Mouse (Mus musculus) gastrocnemius, postnatal 10 days (tissue): ENCODE results near the gene Ptgr2. TPM values are rescaled to one million over a fixed set of nuclear protein-coding genes. Genes with fewer than 3 reads are reported as not detected.
A peak's percentile ranks its signal among the peaks of the same experiment; 100 is the strongest.
"Not testable (repeated sequence)": the region's sequence is repeated elsewhere in the genome, so short reads cannot be mapped to it uniquely, and the experiment has no call there.

Experiments
- DNase-seq: peaks from one replicate; pipeline ENCODE4 v3.0.0; 2021; ENCODE audit warnings: mixed read lengths
- total RNA-seq, 2 experiments: library from RNA; stranded (reverse); gene quantifications; 2 replicates each; pipeline ENCODE4 v1.2.3; 2021

Gene Ptgr2
- total RNA-seq, 2 experiments from 2014 or later, result 65.1 to 68.1 TPM

DNA sequence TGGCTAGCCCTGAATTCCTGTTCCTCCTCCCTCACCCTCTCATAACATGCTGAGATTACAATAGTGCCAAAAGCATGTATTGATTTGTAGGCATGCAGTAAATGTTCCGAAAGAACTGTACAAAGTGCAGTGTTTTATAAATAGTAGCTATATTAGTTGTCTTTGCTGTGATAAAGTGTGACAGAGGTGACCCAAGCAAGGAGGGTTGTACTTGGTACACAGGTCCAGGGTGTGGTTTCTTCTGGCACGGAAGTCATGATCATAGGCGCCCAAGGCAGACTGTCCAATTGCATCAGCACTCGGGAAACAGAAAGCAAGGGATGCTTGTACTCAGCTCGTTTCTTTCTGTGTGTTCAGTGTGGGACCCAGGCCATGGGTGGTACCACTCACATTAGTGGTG, 19.1 kb downstream of the Ptgr2 start:
- DNase-seq, result no peak

DNA sequence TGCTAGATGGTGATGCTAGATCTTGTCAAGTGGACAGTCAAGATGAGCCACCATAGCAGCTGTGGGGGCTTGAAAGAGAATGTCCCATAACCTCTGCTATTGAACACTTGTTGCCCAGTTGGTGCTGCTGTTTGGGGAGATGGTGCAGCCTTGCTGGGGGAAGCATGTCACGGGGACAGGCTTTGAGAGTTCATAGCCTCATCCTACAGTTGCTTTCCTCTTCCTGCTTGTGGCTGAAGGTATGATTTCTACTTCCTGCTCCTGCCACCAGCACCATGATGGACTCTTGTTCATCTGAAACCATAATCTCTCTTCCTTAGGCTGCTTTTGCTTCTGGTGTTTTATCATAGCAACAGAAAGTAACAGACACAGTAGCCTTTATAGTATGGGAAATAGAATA, 19.5 kb downstream of the Ptgr2 start:
- no peak for DNase-seq

DNA sequence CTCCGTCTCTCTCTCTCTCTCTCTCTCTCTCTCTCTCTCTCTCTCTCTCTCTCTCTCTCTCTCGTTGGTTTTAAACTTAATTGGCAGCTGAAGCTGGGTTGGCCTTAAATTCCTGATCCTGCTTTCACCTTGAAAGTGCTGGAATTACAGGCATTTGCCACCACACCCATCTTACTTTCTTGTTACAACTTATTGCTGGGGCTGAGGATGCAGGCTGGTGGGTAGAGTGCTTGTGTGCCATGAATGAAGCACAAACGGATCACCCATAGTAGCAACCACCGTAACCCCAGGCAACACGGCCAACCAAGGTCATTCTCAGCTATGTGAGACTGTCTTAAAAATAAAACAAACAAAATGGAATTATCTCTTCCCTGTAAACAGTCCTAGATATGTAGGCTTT, 26.3 kb downstream of the Ptgr2 start:
- DNase-seq, result no peak

DNA sequence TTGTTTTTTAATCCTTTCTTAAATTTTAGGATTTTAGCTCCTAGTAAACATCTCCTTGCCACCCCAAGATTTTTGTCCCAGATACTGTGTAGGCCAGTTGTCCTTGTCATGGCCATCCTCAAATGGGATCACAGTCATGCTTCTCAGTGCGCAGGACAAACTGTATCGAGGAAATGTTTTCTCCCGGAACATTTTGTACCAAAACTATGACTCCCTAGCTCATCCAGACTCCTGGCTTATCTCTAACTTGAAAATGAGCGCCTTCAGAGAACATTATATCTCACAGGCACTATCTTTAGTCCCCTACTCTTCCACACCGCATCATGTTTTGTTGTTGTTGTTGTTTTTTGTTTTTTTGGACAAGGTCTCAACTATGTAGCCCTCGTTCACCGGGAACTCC, 31.0 kb downstream of the Ptgr2 start:
- no peak for DNase-seq

DNA sequence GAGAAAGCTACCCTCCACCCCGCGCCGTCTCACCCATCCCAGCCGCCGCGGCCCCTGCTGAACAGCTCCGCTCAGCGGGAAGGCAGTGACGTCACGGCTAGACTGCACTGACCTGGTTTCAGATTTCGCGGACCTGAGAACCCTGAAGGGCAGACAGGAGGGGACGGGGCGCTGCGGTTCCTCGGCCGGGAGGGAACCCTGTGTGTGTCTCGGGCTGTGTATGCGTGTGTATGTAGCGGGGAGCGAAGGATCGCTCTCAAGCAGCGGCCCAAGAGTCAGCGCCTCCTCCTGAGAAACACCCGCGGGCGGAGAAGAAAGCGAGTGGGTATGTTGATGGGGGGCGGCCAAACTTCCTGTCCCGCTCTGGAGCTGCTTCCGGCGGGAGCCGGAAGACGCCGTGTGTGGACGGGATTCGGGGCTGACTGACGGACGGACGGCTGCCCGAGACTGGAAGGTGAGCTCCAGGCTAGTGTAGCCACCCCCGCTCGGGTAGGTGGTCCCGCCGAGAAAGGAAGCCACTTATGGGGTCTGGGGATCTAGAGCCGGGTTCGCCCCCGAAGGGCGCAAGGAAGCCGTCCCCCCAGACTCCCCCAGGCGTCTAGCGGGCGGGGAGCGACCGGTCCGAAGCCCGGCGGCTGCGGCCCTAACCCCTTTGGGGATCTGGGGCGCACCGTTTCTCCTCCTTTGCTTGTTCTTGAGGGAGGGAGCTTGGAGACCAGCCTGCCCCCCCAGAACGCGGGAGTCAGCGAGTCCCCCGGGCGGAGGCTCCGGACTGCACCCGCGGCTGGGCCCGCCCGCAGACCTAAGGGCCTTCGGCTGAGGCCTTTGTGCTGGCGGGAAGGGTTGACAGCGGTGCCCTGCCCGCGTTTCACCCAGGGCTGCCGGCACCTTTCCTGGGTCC, 31.9 kb downstream of the Ptgr2 start, which contains the start of gene Zfp410:
Gene Zfp410, plus strand, starts transcription at position 132 of the 901 bp plus-strand sequence.
- peak; percentile 83 for DNase-seq

DNA sequence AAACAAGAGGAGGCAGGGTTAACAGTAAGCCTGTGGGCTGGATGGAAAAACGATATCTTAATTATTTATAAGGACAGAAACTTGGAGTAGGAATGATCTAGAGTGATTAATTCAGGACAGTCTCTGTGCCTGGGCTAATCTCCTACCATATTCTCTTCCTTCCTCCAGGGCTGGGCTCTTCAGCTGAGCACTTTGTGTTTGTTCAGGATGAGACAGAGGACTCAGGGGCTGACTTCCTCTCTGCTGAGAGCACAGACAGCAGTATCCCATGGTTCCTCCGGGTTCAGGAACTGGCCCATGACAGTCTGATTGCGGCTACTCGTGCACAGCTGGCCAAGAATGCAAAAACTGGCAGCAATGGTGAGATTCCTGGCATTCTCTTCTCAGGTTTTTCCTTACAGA, 42.1 kb downstream of the Ptgr2 start:
- DNase-seq, result no peak

DNA sequence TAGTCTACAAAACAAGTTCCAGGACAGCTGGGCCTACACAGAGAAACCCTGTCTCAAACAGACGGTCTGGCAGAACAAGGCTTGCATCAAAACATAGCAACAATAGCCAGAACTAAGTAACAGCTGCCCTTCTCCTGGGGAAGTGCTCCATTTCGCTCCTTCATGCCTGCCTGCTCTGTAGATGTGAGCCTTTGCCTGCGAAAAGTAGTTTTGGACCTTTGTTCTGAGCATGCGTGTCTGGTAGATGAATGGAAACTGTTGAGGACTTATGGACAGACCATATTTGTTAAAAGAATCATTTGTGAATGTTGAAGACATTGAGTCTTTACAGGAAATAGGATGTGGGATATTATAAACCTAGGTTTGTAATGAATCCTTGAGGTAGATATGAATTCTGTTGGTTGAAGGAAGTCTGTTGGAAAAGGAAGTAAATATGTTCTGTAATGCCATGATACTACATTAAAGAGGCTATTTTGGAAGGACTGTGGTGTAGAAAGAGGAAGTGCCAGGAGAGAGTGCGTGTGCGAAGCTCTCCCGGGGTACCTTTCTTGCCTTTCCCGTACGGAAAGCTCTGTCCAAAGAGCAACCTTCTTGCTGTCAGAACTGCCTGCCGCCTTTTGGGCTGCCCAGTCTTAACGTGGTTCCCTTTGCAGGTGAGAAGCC, 52.1 kb downstream of the Ptgr2 start:
- no peak for DNase-seq

DNA sequence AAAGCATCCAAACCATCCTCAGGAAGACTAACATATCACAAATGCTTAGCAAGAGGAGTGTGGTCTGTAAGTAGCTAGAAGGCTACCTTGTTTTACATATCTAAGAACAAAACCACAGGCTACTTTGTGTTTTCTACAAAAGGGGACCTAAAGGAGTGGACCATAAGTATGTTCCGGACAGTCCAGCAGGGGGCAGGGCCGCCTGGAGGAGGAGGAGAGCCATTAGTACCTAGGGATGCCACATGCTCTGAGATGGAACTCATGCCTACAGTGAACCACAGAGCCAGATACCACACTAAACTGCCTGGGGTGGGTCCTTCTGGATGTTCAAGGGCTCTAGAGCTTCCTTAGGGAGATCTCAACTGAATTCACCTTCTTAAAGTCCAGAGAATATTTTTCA, 62.2 kb downstream of the Ptgr2 start:
- DNase-seq, result peak; percentile 15

DNA sequence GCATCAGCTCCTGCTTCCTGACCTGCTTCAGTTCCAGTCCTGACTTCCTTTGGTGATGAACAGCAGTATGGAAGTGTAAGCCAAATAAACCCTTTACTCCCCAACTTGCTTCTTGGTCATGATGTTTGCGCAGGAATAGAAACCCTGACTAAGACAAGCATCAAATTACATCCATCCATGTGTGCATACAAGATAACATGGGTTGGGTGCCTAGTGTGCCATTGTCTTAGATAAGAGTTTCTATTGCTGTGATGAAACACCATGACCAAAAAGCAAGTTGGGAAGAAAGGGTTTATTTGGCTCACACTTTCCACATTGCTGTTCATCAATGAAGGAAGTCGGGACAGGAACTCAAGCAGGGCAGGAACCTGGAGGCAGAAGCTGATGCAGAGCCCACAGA, 73.7 kb downstream of the Ptgr2 start:
- not testable (repeated sequence) for DNase-seq

DNA sequence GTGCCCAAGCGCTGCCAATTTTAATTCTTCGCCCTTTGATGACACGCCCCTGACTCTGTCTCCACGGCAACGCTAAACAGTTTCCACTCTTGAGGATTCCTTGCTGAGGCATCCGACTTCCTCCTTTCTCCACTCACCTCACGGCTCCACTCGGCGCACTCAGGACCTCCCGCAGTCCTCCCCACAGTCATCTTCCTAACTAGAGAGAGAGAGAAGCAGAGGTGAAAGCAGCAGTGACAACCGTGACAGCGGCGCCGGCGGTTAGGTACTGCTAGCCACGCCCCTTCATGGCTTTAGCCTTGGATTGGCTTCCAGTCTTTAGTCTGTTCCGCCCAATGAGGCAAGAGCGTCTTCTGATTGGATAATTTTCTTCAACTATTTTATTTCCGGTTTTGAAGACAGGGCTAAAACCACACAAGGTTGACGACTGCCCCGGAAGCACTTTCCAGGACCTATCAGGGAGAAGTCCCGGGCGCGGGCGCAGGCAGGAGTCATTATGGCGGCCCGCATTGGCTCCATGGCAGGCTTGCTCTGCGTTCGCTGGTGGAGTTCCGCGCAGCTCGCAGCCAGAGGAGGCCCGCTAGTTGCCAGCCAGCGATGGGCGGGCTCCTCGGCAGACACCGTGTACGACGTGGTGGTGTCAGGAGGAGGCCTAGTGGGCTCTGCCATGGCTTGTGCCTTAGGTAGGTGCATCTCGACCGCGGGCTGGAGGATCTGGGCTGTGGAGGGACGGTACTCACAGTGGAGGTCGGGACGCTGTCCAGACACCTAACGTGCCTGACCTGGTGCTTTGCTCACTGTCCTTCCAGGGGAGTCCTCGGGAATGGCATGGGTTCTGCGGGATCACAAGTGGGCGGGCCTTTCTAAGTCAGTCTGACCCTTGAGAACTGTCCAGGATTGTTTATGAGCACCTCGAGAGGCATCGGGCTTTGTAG, 76.8 kb downstream of the Ptgr2 start, which contains the start of the genes Coq6 and Fam161b:
Gene Coq6, plus strand, starts transcription at position 103 of the 935 bp plus-strand sequence.
Gene Fam161b, minus strand, starts transcription at position 279 of the 935 bp plus-strand sequence.
- peak; percentile 91 for DNase-seq

DNA sequence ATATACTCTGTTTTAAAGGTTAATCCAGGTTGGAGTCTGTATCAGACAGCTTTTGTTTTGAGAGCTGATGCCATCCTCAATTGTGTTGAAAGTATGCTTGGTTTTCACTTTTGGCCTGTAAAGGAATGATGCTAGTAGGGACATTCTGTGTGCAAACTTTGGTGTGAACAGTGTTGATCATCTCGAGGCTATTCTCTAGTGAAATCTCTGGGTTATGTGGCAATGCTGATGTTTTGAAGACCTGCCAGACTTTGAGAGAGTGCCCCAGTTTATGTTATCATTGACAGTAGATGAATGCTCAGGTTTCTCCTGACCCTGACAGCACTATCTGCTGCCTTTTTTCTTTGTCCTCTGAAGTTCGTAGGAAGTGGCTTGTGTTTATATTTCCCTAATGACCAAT, 77.8 kb downstream of the Ptgr2 start:
- DNase-seq, result no peak

DNA sequence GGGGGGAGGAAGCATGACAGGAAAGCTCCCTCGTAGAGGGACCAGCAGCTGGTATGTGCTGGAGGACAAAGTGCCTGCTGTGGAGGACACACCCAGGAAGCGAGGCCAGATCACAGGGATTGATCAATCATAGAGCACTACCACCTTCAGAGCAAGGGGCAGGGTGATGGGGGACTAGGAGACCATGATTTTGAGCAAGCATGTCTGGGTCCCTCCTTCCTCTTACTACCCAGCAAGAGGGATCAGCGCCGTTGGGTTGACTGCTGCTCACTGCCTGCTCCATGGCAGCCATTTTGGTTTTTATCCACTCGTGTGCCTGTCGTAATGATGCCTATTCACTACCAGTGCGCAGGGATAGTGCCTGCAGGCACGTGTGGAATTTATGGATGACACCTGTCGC, 79.3 kb downstream of the Ptgr2 start:
- no peak for DNase-seq

DNA sequence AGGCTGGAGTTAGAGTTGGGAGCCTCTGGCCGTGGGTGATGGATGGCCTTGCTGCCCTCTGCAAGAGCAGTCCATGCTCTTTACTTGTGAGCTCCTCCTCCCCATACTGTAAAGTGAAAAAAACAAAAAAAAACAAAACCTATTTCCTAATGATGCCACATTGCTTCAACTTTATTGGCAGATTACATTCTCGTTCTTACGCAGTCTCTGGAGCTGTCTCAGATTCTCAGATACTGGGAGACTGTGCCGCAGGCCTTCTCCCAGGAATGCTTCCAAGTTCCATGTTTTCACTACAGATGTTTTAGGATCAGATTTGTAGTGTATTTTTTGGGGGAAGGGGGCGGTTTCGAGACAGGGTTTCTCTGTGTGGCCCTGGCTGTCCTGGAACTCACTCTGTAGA, 80.1 kb downstream of the Ptgr2 start:
- no peak for DNase-seq

Other genes starting within 250 kb of the Ptgr2 start
- gene Acot4, start 246.9 kb upstream of the Ptgr2 start, total RNA-seq, result under 1 TPM; 0.19 to 0.36 TPM
- gene Gm49366, start 246.3 kb upstream of the Ptgr2 start, total RNA-seq, result not detected
- gene Acot3, start 233.1 kb upstream of the Ptgr2 start, total RNA-seq, result not detected
- under 1 TPM; 0.23 TPM for gene Acot5, start 215.9 kb upstream of the Ptgr2 start, total RNA-seq
- gene Acot6, start 184.6 kb upstream of the Ptgr2 start, total RNA-seq, result 1 to 10 TPM; 3.1 to 3.3 TPM
- 10 to 100 TPM in 1 of 2 experiments, 1 to 10 TPM in 1; 7.7 to 10.2 TPM for gene Dnal1, start 170.9 kb upstream of the Ptgr2 start, total RNA-seq
- gene Pnma1, start 136.7 kb upstream of the Ptgr2 start, total RNA-seq, result under 1 TPM; 0.23 to 0.54 TPM
- 10 to 100 TPM; 15.6 to 18.5 TPM for gene Elmsan1, start 66.4 kb upstream of the Ptgr2 start, total RNA-seq
- gene Zfp410, start 31.6 kb downstream of the Ptgr2 start, total RNA-seq, result 10 to 100 TPM; 21.6 to 25.8 TPM
- 10 to 100 TPM; 31.0 to 34.3 TPM for gene Coq6, start 76.4 kb downstream of the Ptgr2 start, total RNA-seq
- under 1 TPM; 0.42 to 0.65 TPM for gene Fam161b, start 76.6 kb downstream of the Ptgr2 start, total RNA-seq
- 1 to 10 TPM; 8.0 to 9.7 TPM for gene Entpd5, start 123.8 kb downstream of the Ptgr2 start, total RNA-seq
- gene Bbof1, start 123.8 kb downstream of the Ptgr2 start, total RNA-seq, result 1 to 10 TPM in 1 of 2 experiments, under 1 TPM in 1; 0.85 to 1.0 TPM
- gene Rnf113a2, start 132.0 kb downstream of the Ptgr2 start, total RNA-seq, result 1 to 10 TPM; 5.9 to 6.8 TPM
- gene Aldh6a1, start 165.8 kb downstream of the Ptgr2 start, total RNA-seq, result 10 to 100 TPM; 32.1 to 34.1 TPM
- gene Lin52, start 166.2 kb downstream of the Ptgr2 start, total RNA-seq, result 1 to 10 TPM; 4.9 to 5.6 TPM